Mouse (Mus musculus) cerebellum, postnatal 4 days (tissue): ENCODE data around the gene Manbal.
"Not testable (repeated sequence)": the region's sequence is repeated elsewhere in the genome, so short reads cannot be mapped to it uniquely, and the experiment has no call there.

Source experiments
- DNase-seq, 2 experiments: peaks; one replicate each; pipeline ENCODE4 v3.0.0; 2022; ENCODE audit warnings: low spot score in 2 of 2, mixed read lengths in 1 of 2

Manbal gene

DNA sequence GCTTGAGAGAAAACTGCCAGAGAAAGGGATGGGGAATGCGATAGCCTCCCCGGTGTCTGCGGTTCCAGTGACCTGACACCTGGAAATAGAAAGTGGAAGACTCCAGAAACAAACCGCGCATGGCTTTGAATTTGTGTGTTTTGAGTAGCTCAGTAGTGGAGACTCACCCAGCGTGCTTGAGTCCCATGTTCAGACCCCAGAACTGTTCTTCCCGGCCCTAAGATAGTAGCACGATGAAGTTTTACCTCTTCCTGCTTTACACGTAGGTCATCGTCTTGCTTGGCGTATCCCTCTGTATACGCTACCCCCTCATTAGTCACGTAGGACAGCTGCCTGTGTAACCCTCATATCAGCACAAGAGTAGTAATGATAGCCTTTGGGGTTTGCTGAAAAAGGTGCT is 597 bp downstream of the Manbal start:
- DNase-seq: no peak

DNA sequence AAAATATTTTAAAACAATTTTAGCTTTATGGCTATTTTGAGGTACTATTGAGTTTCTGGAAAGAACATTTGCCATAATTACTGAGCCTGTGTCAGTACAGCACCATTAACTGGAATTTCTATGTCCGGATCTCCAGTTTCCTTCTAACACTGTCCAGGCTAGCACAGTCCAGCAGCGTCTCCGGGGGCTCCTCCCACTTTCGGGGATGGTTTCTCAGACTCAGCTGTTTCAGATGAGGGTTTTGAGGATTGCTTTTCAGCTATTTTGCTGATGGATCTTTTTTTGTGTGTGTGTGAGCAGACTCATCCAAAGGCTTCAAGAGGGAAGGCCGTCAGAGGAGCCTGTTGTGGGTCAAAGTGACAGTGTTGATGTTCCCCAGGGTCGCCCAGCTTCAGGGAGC is 4.3 kb downstream of the Manbal start:
- no peak for DNase-seq

DNA sequence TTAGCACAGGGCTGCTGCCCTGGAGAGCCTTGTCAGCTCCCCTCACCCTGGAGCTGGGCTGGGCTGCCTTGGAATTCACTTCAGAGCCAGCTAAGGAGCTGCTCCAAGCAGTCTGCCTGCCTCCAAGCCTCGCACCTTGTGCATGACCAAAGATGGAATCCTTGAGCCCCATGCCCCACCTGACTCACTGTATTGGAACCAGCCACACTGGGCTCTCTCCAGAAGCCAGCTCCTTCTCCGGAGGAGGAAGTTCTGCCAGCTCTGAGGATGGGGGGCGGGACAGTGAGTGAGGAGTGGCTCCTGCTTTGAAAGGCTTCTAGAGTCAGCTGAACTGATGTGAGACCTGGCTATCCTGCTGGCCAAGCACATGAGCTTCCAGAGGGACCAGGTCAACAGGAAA is 6.3 kb downstream of the Manbal start:
- no peak for DNase-seq

DNA sequence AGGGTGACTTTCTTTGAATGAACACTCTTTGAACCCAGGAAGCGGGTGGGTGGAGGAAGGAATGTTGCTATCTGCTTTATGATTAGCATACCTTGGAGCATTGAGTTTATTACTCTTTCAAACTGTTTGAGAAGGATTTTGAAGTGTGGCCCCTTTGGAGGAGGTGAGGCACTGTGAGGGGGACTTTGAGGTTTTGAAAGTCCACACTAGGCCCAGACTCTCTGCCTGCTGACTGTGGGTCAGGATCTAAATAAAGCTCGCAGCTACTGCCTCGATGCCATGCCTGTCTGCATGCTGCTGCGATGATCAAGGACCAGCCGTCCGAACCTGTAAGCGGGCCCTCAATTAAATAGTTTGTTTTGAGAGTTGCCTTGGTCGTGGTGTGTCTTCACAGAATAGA is 7.7 kb downstream of the Manbal start:
- no peak for DNase-seq

DNA sequence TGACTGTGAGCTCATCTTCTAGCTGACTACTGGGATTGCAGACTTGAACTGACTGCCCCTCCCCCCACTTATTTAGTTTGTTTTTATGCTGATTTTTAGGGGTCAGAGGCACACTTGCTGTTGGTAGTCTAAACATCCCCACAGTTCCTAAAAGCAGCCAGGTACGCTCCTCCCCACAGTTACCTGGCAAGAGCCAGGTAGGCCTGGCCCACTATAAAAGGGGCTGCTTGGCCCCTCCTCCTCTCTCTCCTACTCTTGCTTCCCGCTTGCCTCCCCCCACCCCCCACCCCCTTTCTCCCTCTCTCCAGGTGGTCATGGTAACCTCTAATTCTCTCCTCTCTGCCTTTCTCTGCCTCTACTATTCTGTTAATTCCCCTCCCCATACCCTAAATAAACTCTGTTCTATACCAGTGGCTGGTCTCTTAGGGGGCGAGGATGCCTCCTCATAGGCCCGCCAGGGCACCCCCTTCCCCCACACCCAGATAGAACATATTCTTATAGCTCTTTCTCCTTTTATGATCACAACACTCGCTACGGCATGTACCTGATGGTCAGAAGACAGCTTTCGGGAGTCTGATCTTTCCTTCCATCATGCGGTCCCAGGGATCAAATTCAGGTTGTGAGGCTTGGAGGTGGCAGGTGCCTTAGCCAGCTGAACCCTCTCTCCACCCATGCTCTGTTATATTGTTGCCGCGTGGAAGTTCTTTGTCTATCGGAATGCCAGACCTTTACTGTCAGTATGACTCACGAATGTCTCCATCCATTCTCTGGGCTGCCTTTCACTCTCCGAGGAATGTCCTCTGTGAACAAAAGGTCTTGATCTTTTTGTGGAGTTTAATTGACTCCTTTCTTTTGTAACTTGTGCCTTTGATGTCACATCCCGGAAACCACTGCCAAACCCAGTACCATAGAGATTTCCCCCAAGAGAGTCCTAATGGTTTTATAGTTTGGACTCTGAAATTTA is 8.7 kb downstream of the Manbal start:
- no peak for DNase-seq

DNA sequence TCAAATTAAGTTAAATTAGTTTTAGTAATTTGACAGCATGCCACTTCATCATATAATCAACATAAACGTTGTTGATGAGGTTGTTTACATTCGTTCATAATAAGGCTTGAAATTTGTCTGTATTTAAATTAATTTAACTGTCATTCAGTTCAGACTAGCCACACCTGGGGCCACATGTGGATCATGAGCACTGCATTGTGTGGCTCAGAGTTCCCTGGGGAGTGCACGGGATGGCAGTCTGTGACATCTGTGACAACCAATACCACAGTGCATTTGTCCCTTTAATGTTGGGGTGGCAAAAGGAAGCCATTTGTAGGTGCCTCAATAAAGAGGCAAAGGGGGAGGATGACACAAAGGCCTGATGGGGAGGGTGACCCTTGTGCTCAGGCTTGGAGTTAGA is 9.6 kb downstream of the Manbal start:
- DNase-seq: no peak

DNA sequence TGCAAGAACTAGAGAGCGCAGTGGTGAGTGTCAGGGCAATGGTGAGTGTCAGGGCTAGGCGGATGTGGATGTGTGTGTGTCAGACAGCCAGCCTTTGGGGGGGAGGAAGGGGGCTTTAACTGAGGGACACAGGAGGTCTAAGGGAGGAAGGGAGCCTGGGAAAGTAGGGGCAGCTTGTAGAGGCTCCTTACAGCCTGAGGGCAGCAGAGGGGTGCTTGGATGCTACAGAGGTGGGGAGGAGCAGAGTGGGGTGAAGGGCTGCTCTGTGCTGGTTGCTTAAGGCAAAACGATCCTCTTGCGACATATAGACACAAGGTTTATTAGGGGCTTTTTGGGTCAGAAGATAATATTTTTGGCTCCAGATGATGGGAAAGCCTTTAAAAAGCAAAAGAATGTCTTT is 17.4 kb downstream of the Manbal start:
- DNase-seq: no peak

DNA sequence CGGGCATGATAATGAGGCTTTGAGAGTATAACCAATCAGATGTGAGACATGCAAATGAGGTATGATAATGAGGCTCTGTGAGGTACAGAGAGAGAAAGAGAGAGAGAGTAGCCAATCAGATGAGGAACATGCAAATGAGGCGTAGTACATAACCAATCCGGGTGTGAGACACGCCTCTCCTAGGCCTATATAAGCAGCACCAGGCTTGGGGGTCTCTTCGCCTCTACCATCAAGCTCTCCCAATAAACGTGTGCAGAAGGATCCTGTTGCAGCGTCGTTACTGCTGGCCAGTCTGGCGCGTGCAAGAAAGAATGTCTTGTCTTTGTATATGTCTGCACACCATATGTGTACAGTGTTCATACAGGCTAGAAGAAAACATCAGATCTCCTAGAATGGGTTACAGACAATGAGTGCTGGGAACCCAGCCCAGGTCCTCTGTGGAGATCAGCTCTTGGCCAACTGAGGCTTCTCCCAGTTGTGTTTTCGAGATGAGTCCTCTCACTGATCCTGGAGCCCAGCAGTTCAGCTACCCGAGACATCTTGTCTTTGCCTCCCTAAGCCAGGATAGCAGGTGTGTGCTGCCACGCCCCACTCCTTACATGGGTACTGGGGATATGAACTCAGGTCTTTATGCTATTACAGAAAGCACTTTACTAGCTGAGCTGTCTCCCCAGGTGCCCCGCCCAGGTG is 21.7 kb downstream of the Manbal start:
- not testable (repeated sequence) for DNase-seq

DNA sequence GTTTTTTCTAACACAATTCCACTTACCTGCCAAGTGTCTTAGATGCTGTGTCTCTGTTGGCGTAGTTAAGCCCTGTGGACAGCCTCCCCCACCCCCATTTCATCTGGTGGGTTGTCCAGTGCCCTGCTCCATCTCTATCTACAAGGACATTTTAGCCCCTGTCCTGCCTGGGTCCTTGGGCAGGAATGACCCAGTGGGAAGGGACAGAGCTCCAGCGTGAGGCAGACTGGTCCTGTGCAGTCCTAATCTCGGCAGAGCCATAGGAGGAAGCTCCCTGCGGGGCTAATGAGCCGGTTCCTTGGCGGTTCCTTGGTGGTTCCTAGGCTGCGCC is 22.2 kb downstream of the Manbal start:
- no peak for DNase-seq

DNA sequence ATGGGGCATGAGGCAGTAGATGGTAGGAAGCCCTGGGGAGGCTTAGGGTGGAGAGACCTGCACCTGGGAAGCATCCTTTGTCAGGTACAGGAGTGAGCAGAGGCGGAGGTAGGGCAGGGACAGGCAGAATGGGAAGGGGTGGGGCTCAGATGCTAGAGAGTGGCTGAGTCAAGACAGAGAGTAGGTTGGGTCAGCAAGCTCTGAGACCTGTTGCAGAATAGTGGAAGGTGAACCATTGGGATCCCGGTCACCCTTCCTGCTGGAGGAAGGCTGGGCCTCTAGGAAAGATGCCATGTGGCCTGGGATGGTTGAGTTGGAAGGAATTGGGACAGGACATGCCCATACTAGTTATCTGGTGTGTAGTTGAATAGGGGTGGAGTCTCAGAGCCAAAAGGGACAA is 24.9 kb downstream of the Manbal start:
- DNase-seq: no peak

DNA sequence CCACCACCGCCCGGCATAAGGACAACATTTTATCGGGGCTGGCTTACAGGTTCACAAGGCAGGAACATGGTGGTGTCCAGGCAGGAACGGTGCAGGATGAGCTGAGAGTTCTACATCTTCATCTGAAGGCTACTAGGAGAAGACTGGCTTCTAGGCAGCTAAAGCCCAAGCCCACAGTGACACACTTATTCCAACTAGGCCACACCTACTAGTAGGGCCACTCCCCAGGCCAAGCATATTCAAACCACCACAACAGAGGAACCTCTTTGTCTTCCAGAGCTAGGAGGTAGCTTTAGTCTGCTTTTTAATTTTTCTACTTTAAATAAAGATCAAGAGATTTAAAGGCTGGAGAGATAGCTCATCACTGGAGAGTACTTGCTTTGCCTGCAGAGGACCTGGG is 26.2 kb downstream of the Manbal start:
- no peak for DNase-seq

DNA sequence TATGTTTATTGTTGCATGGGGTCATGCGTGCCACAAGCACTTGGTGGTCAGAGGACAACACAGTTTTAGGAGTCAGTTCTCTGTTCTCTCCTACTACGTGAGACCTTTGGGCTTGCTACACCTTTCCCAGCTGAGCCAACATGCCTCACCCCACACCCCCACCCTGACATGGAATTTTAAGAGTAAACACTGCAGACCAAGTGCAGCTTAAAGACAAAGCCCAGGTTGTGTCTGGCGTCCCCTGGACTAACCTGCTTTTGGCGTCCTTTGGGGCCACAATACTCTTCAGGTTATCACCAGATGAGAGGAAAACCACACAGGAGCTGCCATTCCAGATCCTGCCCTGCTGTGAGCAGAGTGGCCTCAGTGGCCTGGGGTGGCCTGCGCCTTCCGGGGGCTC is 27.5 kb downstream of the Manbal start:
- no peak for DNase-seq

DNA sequence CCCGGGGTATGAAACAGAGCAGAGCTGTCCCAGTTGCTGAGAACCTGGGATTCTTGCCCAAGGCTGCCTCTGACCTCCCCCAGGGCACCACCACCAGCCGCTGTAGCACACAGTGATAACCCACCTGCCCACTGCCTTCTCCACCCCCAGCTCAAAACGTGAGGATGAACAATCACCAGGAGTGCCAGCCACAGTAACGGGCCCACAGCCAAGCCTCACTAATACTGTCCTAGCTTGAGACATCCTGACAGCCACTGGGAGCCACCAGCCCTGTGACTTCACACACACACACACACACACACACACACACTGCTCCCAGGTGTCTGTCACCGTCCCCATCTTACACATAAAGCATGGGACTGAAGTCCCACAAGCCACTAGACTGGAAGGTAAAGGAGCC is 28.0 kb downstream of the Manbal start:
- no peak for DNase-seq

DNA sequence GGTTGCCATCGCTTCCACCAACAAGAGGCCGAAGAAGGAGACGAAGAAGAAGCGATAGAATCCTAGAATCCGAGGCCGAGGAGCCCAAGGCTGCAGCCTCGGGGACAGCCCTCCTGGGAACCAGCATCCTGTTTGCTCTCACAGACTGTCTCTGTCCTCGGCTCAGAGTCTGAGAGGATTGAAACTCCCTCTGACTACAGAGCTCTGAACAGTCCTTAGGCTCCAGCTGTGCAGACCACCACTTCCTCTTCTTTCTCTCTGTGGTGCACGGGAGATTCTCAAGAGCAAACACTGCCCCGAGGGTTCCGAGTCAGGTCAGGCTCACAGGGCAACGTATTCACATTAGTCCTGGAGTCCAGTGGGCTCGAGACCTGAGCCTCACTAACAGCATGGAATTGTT is 28.6 kb downstream of the Manbal start:
- DNase-seq: no peak

DNA sequence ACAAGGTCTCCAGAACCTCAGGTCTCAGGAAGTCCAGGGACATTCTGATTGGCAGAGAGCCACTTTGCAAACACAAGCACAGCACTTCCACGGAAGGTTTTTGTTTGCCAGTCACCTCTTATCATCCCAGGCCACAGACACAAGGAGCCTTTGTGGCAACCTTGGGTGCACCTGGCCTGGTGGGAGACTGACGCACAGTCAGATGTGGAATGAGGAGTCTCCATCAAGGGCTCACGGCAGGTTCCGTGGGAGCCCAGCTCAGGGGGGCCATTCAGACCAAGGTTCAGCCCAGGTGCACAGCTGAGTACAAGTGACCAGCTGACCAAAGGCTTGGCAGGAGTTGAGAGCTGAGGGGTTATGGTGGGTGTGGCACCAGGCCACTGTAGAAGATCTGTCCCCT is 30.0 kb downstream of the Manbal start:
- no peak for DNase-seq

DNA sequence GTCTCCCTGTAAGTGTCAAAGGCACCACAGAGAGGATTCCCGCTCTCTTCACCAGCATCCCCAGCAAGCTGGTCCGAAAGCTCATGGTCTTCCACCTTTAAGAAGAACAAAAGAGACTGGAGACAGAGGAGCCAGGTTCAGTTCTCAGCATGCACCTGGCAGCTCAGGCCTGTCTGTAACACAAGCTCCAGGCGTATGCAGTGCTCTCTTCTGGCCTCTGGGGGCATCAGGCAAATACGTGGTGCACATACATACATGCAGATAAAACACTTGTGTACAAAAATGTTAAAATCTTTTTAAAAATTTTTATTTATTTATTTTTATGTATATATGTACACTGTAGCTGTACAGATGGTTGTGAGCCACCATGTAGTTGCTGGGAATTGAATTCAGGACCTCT is 31.1 kb downstream of the Manbal start:
- no peak for DNase-seq

DNA sequence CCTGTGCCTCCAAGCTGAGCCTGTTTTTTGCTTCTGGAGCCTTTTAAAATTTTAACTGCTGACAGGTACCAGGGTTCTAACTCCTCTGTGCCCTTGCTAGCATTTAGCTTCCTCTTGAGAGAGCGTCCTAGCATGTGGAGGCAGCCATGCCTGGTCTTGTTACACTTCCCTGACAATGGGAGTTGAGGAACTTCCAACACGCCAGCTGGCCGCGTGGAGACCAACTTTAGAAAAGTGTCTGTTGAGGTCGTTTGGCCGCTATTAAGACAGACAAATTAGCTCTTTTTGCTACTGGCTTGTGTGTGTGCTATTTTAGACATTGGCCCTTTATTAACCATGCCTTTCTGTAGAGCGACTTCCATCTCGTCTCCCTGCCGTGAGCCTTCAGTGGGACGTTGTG is 32.4 kb downstream of the Manbal start:
- DNase-seq: no peak

DNA sequence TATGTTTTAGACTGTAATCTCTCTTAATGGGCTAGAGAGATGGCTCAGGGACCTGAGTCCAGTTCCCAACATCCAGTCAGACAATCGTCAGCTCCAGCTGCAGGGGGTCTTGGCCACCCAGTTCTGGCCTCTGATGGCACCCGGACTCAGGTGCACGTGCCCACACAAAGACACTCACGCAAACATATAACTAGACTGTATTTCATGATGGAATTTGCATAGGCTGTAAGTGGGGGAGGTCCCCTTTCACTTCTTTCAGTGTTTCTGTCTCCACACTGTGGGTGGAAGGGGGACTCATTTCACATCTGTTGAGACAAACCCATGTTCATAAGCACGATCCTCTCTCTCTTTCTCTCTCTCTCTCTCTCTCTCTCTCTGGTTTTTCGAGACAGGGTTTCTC is 33.1 kb downstream of the Manbal start:
- no peak for DNase-seq

DNA sequence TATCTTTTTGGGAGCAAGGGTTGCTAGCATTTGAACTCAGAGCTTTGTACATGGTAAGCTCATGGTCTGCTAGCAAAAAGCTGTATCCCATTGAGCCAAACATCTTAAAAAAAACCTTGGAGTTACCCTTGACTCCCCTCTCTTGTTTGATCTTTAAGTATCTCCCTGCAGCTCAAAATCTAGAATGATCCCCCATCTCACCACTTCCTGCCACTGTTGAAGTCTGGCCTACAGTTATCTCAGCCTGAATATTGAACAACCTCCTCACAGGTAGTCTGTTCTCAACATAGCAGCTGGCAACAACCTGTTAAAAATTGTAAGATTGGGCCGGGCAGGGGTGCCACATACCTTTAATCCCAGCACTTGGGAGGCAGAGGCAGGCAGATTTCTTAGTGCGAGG is 33.9 kb downstream of the Manbal start:
- no peak for DNase-seq

DNA sequence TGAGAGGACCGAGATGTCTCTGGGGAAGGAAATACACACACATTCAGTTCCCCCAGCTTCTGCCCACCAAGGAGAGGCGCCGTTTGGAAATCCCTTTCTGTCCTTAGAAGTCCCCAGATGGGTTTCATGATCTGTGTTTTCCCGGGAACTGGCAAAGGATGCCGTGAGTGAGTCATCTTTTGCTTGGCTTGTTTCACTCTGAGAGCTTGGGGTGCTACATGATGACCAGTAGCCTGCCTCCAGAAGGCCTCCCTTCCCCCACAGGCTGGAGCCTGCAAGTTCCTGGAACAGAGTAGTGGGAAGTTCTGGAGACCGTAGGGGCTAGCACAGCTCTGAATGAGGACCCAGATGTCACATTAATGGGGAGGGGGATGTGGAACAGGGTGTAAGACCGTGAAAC is 40.2 kb downstream of the Manbal start:
- DNase-seq: no peak

DNA sequence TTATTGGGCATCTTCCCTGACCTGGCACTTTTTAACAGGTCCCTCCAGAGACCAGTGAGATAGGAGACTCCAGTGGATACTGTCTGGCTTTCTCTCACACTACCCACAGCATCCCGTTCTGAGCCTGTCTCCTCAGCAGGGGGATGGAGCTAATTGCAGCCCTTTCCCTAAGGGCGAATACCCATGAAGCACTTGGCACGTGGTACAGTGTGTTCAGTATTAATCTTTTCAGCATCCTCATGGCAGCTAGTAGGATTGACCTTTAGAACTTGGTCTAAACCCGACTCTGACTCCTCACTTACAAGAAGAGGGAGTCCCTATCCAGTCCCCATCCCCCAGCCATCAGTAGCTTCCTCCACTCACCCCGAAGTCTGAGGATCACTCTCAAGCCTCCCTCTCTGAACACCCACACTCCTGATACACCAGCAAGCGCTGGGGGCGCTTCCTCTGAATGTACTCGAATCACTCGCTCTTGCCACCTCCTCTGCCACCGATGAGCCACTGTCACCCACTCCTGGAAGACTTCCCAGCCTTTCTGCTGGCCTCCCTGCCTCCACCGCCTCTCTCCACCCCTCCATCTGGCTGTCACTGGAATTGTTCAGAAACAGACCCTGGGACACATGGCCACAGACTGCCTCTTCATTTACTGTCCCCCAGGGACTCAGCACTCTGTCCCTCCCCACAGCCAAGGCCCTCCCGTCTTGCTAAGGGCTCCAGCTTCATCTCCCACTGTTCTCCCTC is 42.6 kb downstream of the Manbal start:
- DNase-seq: no peak

DNA sequence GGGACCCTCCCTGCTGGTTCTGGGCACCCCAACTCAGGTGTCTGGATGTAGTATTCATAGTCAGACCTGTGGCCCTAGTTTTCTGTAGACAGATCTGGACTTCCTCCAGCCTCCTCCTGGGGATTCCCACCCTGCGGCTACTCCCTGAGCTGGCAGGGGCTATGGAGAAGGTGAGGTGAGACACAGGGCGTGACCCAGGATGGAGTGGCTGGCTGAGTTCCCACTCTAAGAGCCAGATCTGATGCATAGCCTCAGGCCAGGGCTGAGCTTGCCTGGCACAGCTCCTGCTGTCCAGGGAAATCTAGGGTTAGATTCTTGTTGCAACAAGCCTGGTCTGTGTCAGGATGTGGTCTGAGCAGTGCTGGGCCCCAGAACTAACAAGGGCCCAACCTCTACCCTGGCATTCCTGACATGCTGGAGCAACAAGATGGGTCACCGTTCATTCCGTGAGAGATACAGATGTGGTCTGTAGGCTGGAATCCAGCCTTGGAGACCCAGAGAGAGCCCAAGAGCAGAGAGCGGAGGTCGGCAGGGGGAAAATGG is 43.8 kb downstream of the Manbal start:
- DNase-seq: no peak
